Mouse (Mus musculus): ENCODE measurements at regions not wholly inside any gene's neighbourhood (a gene's known extent, or its start where the extent isn't known, plus 50 kb on each side); places are given as distances from the start of the nearest gene placed in this dataset.

- TF ChIP-seq CTCF (IDR thresholded peaks at IDR 0.05; ENCODE audit: borderline replicate concordance, extremely low read depth, insufficient read depth, insufficient read length) (no peak), POLR2A (IDR thresholded peaks at IDR 0.05; ENCODE audit: borderline replicate concordance, extremely low read depth, insufficient read depth, insufficient read length, poor library complexity, severe bottlenecking) (no peak)
Measured at GRCm38 (mm10) chr14:105402556-105402955, 144.2 kb downstream of the Ndfip2 start.

Data from brain, embryonic 14.5 days (tissue).